Mouse (Mus musculus) thymus, postnatal 10 days (tissue): Measurements from ENCODE around the gene Nbr1.
"Not testable (repeated sequence)": the region's sequence is repeated elsewhere in the genome, so short reads cannot be mapped to it uniquely, and the experiment has no call there.

Experiments used
- DNase-seq, 2 experiments: peaks; one replicate each; pipeline ENCODE4 v3.0.0; 2021; ENCODE audit warnings: low spot score in 2 of 2

The Nbr1 gene

GRCm38 (mm10) chr11:101620022-101620655, 68.2 kb downstream of the Nbr1 start:
- DNase-seq = not testable (repeated sequence)

- no peak for DNase-seq
These were observed 74.7 kb downstream of the Nbr1 start for GRCm38 (mm10) chr11:101626649-101626994.

- peak; percentile 77 to 82 for DNase-seq
These were observed 75.3 kb downstream of the Nbr1 start, which contains the start of gene Rdm1 for GRCm38 (mm10) chr11:101626995-101627856. Rdm1 (plus strand) TSS chr11:101627195.

GRCm38 (mm10) chr11:101627857-101628559, 76.1 kb downstream of the Nbr1 start:
- peak; percentile 74 to 88 for DNase-seq

GRCm38 (mm10) chr11:101628733-101629417, 76.9 kb downstream of the Nbr1 start:
- DNase-seq = not testable (repeated sequence)
